Mouse (Mus musculus) CH12.LX (cell line): ENCODE results near the gene Gm9573.

Source experiments
- CHD2 ChIP-seq: IDR thresholded peaks from 2 replicates; pipeline ENCODE4 v1.6.1; 2011; ENCODE audit warnings: low read length, improper control_type of control experiment
- CTCF ChIP-seq, 2 experiments: IDR thresholded peaks in 1 of 2; conservative IDR thresholded peaks in 1 of 2; 2 replicates each; pipeline ENCODE4 v1.5.1; 2011 to 2012; ENCODE audit warnings: low read depth in 2 of 2, low read length in 2 of 2, improper control_type of control experiment in 1 of 2, inconsistent platforms in 1 of 2, mild to moderate bottlenecking in 1 of 2, moderate library complexity in 1 of 2
- E2F4 ChIP-seq: IDR thresholded peaks from 2 replicates; pipeline ENCODE4 v1.6.1; 2011; ENCODE audit warnings: low read depth, low read length, improper control_type of control experiment; ENCODE audit not compliant: insufficient replicate concordance
- EP300 ChIP-seq: IDR thresholded peaks from 2 replicates; pipeline ENCODE4 v1.6.1; 2011; ENCODE audit warnings: low read length, improper control_type of control experiment
- GABPA ChIP-seq: IDR thresholded peaks from 2 replicates; pipeline ENCODE4 v1.6.1; 2012; ENCODE audit warnings: low read depth, low read length, improper control_type of control experiment, inconsistent platforms; ENCODE audit not compliant: insufficient replicate concordance
- JUN ChIP-seq: IDR thresholded peaks from 2 replicates; pipeline ENCODE4 v1.6.1; 2011; ENCODE audit warnings: low read depth, mild to moderate bottlenecking, low read length, improper control_type of control experiment, moderate library complexity; ENCODE audit not compliant: insufficient read depth
- MAFK ChIP-seq: IDR thresholded peaks from 2 replicates; pipeline ENCODE4 v1.6.1; 2011; ENCODE audit warnings: low read length, improper control_type of control experiment; ENCODE audit not compliant: insufficient replicate concordance
- MEF2A ChIP-seq: IDR thresholded peaks from 2 replicates; pipeline ENCODE4 v1.6.1; 2014; ENCODE audit warnings: low read depth, mild to moderate bottlenecking, inconsistent platforms, low read length, improper control_type of control experiment, borderline replicate concordance
- POLR2A ChIP-seq: IDR thresholded peaks from 2 replicates; pipeline ENCODE4 v1.6.1; 2011; ENCODE audit warnings: low read depth, mild to moderate bottlenecking, improper control_type of control experiment, low read length
- POLR2AphosphoS2 ChIP-seq: IDR thresholded peaks from 2 replicates; pipeline ENCODE4 v1.6.1; 2011; ENCODE audit warnings: low read depth, low read length, improper control_type of control experiment
- SIN3A ChIP-seq: IDR thresholded peaks from 2 replicates; pipeline ENCODE4 v1.6.1; 2012; ENCODE audit warnings: low read length, improper control_type of control experiment, inconsistent platforms
- TCF12 ChIP-seq: IDR thresholded peaks from 2 replicates; pipeline ENCODE4 v1.6.1; 2014; ENCODE audit warnings: low read depth, mild to moderate bottlenecking, inconsistent platforms, low read length, improper control_type of control experiment
- ZC3H11A ChIP-seq: IDR thresholded peaks from 2 replicates; pipeline ENCODE4 v1.6.1; 2012; ENCODE audit warnings: low read depth, mild to moderate bottlenecking, inconsistent platforms, low read length, improper control_type of control experiment
- ZNF384 ChIP-seq: IDR thresholded peaks from 2 replicates; pipeline ENCODE4 v1.6.1; 2012; ENCODE audit warnings: low read depth, low read length, improper control_type of control experiment, inconsistent platforms

DNA sequence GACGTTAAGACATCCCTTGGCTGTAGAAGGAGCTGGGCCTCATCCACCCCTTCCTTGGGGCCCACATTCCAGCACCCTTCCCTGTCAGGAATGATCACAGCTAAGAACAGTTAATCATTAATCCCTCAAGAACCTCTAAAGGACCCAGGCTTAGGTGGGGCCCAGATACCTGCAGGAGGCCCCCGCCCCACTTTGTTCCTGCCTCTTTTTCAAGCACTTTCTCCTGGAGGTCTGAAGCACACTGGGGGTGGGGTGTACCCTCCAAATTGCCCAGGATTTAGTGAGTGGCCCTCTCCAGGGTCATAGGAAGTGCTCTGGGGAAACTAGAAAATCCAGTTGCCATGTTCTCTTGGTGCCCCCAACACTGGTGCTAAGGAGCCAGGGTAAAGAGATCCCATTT is 23.0 kb upstream of the Gm9573 start:
- TF ChIP-seq JUN (no peak), POLR2AphosphoS2 (no peak), EP300 (no peak), CTCF (conservative IDR thresholded peaks at IDR 0.05 in 1 of 2, IDR thresholded peaks at IDR 0.05 in 1 of 2; ENCODE audit: low read depth in 2 of 2, low read length in 2 of 2) (no peak), ZNF384 (no peak), MEF2A (no peak), POLR2A (no peak), TCF12 (no peak), E2F4 (no peak), MAFK (no peak), GABPA (no peak), SIN3A (no peak), ZC3H11A (no peak), CHD2 (no peak)
